Mouse (Mus musculus) lung, postnatal 25 days (tissue): ENCODE measurements around the gene Ccnd3.
"Not testable (repeated sequence)": the region's sequence is repeated elsewhere in the genome, so short reads cannot be mapped to it uniquely, and the experiment has no call there.

ENCODE experiments used
- DNase-seq: peaks from one replicate; pipeline ENCODE4 v3.0.0; 2022; ENCODE audit warnings: low spot score

The Ccnd3 gene

GRCm38 (mm10) chr17:47482401-47482800 lies 22.4 kb upstream of the Ccnd3 start:
- peak; percentile 75 for DNase-seq

GRCm38 (mm10) chr17:47484241-47484921 lies 20.5 kb upstream of the Ccnd3 start:
- DNase-seq, result peak; percentile 88

GRCm38 (mm10) chr17:47484993-47485392 lies 19.9 kb upstream of the Ccnd3 start:
- no peak for DNase-seq

GRCm38 (mm10) chr17:47485791-47486190 lies 19.1 kb upstream of the Ccnd3 start:
- DNase-seq, result no peak

- no peak for DNase-seq
These were observed 14.1 kb upstream of the Ccnd3 start for GRCm38 (mm10) chr17:47490791-47491190.

GRCm38 (mm10) chr17:47492731-47493130 lies 12.1 kb upstream of the Ccnd3 start:
- DNase-seq, result no peak

- DNase-seq, result no peak
These were observed 11.2 kb upstream of the Ccnd3 start for GRCm38 (mm10) chr17:47493653-47494052.

- no peak for DNase-seq
These were observed 10.7 kb upstream of the Ccnd3 start for GRCm38 (mm10) chr17:47494132-47494531.

GRCm38 (mm10) chr17:47501531-47501930 lies 3.3 kb upstream of the Ccnd3 start:
- no peak for DNase-seq

GRCm38 (mm10) chr17:47501946-47502706 lies 2.7 kb upstream of the Ccnd3 start, which contains the start of gene Taf8:
Gene Taf8, minus strand, starts transcription at chr17:47502292.
- peak; percentile 93 for DNase-seq

- DNase-seq, result not testable (repeated sequence)
These were observed 2.2 kb upstream of the Ccnd3 start for GRCm38 (mm10) chr17:47502707-47503045.

- no peak for DNase-seq
These were observed 1.2 kb upstream of the Ccnd3 start for GRCm38 (mm10) chr17:47503689-47504088.

GRCm38 (mm10) chr17:47504228-47504627 lies 623 bp upstream of the Ccnd3 start:
- DNase-seq, result no peak

GRCm38 (mm10) chr17:47505566-47505965 lies 715 bp downstream of the Ccnd3 start:
- no peak for DNase-seq

GRCm38 (mm10) chr17:47506042-47506441 lies 1.2 kb downstream of the Ccnd3 start:
- no peak for DNase-seq

- no peak for DNase-seq
These were observed 1.8 kb downstream of the Ccnd3 start for GRCm38 (mm10) chr17:47506697-47507096.

- DNase-seq, result no peak
These were observed 2.7 kb downstream of the Ccnd3 start for GRCm38 (mm10) chr17:47507523-47507922.

- DNase-seq, result peak; percentile 100
These were observed 3.3 kb downstream of the Ccnd3 start for GRCm38 (mm10) chr17:47508012-47508608.

GRCm38 (mm10) chr17:47509031-47509705 lies 4.3 kb downstream of the Ccnd3 start:
- peak; percentile 51 for DNase-seq

- peak; percentile 99 for DNase-seq
These were observed 6.5 kb downstream of the Ccnd3 start for GRCm38 (mm10) chr17:47511111-47512020.

- DNase-seq, result no peak
These were observed 8.3 kb downstream of the Ccnd3 start for GRCm38 (mm10) chr17:47512956-47513775.
